Mouse (Mus musculus) 416B (cell line): ENCODE measurements around the gene Ctsz.

Source experiments
- DNase-seq: peaks from one replicate; pipeline ENCODE4 v3.0.0; 2011; ENCODE audit warnings: low read depth

Gene Ctsz

DNA sequence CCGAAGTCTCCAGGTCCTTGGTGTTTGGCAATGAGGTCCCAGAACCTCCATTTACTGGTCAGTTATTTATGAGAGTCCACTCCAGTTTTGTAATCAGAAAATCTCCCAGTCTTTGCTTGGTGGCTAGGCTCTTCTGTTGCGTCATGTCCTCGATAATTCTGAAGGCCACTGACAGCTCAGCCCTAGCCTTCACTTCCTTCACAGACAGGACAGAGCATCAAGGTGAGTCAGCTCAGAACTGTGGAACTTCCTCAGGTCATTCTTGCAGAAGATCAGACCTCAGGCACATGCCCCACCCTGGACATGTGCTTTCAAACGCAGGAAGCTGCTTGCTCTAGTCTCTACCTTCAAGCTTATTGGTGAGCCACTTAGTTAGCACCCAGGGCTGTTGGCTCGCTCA, 45.5 kb downstream of the Ctsz start:
- DNase-seq = peak; percentile 44

DNA sequence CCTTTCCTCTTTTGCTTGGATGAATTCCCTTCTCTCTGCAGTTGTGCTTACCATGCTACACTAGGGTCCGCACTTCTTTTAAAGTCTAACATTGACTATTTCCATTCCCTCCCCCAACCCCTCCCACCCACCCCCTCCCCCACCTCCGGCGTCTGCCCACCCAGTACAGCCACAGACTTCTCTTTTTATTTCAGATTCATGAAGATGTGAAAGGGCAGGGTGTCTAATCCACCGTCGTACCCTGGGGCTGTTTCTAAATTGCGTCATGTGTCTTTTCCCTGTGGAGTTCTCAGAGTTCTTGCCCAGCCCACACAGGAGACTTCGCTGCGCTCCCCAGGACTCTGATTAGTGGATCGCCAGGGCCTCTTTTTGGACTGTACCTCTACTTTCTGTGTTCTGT, 46.3 kb downstream of the Ctsz start:
- no peak for DNase-seq

DNA sequence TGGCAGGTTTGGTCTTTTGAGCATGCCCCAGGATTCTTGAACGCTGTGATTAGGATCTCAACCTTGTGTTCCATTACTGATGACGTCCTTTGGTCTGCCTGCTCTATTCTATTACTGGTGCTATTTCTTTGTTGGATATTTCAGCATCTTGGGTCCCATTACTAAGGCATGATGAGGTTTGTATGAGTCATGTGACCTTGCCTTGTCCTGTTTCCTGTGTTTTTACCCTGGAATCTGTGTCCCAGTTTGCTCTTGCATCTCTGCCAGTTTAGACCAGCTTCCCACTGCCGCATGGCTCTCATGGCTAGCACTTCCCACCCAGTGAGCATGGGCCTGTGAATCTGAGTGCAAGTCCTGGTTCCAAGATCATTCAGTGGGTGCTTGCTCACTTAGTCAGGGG, 46.9 kb downstream of the Ctsz start:
- DNase-seq = no peak

DNA sequence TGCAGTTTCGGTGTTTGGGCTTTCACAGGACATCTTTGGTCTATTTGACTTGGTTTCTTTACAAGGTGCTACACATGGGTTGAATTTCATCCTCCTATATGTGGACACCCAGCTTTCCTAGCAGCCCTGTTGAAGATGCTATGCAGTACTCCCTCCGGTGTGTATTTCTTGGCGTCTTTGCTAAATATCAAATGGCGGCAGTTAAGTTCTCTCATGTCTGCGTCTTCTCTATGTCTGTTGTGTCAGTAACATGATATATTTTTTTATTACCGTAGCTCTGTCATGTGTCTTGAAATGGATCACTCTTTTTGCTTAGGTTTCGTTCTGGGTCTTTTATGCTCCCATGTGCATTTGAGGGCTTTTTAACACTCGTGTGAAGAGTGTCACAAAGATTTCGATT, 57.8 kb downstream of the Ctsz start:
- no peak for DNase-seq
